ENCODE assay signal across 15 mouse cellular contexts in genomic region chr2:19743467-19743866, GRCm38 (mm10).
DNase-seq lines count a peak whose midpoint lies in the region; ATAC-seq and TF ChIP-seq lines count a peak whose summit lies in the region.
"Had no signal": no experiment of that assay in that cellular context is flagged by ENCODE, and none has a peak within 500 bp of the region (broad histone marks: within the 10 kb centered on the region; RNA-seq: fewer than 3 reads in every experiment).

No protein-coding gene starts in this region.

- no peaks in the 10 kb centered on the region for H3K9me3 ChIP-seq in hindbrain, postnatal 0 days (ENCODE audit: low read length)
- H3K9me3 ChIP-seq in hindbrain, embryonic 10.5 days = 0 out of 2 replicates have a peak, but pooled peaks cover 2% of the 10 kb centered on the region
- peaks cover 8% of the 10 kb centered on the region; the same call in 1 of the 2 replicates for H3K9me3 ChIP-seq in embryonic facial prominence, embryonic 14.5 days (ENCODE audit: control insufficient read depth, low read length)

- no peak overlapping the region for H3K4me2 ChIP-seq in hindbrain, postnatal 0 days (ENCODE audit: low read depth, low read length)
- no peak overlapping the region for H3K4me2 ChIP-seq in embryonic facial prominence, embryonic 14.5 days (ENCODE audit: low read depth, low read length)
- H3K4me2 ChIP-seq: limb, embryonic 13.5 days had no signal

- H3K36me3 ChIP-seq in hindbrain, postnatal 0 days (ENCODE audit: insufficient read depth, low read length) = no peaks in the 10 kb centered on the region
- H3K36me3 ChIP-seq in hindbrain, embryonic 10.5 days = no peaks in the 10 kb centered on the region
- H3K36me3 ChIP-seq in embryonic facial prominence, embryonic 14.5 days (ENCODE audit: control insufficient read depth, insufficient read depth, low read length) = no peaks in the 10 kb centered on the region
- H3K36me3 ChIP-seq: limb, embryonic 13.5 days had no signal

- no peak overlapping the region for H3K4me3 ChIP-seq in hindbrain, postnatal 0 days (ENCODE audit: low read length)
- no peak overlapping the region for H3K4me3 ChIP-seq in hindbrain, embryonic 10.5 days
- H3K4me3 ChIP-seq in embryonic facial prominence, embryonic 14.5 days (ENCODE audit: low read depth, low read length) = no peak overlapping the region
- H3K4me3 ChIP-seq: limb, embryonic 13.5 days had no signal

- H3K27ac ChIP-seq in hindbrain, postnatal 0 days = no peak overlapping the region
- H3K27ac ChIP-seq in hindbrain, embryonic 10.5 days = no peak overlapping the region
- no peak overlapping the region for H3K27ac ChIP-seq in embryonic facial prominence, embryonic 14.5 days (replicated peaks; ENCODE audit: low read depth, low read length)
- H3K27ac ChIP-seq: limb, embryonic 13.5 days; liver, embryonic 14.5 days had no signal

- H3K27me3 ChIP-seq in hindbrain, postnatal 0 days (ENCODE audit: insufficient read depth, low read length) = no peaks in the 10 kb centered on the region
- no peaks in the 10 kb centered on the region for H3K27me3 ChIP-seq in hindbrain, embryonic 10.5 days (ENCODE audit: insufficient read depth, poor library complexity, severe bottlenecking)
- no peaks in the 10 kb centered on the region for H3K27me3 ChIP-seq in embryonic facial prominence, embryonic 14.5 days (replicated peaks; ENCODE audit: control insufficient read depth, insufficient read depth, low read length)
- H3K27me3 ChIP-seq: limb, embryonic 13.5 days; Patski had no signal

- no peak overlapping the region for H3K9ac ChIP-seq in hindbrain, postnatal 0 days (replicated peaks; ENCODE audit: low read length)
- H3K9ac ChIP-seq in embryonic facial prominence, embryonic 14.5 days (ENCODE audit: low read depth, low read length) = no peak overlapping the region
- H3K9ac ChIP-seq: limb, embryonic 13.5 days; liver, embryonic 14.5 days had no signal

- DNase-seq in cerebellum, postnatal 36 days = peak; percentile 14 to 32
- no peak for DNase-seq in cerebellum, adult 8-10 months
- peak; percentile 76 for DNase-seq in hindbrain, postnatal 0 days (ENCODE audit: low spot score)
- no peak for DNase-seq in hindbrain, embryonic 10.5 days (ENCODE audit: low spot score)
- DNase-seq in brain, adult 2 months (ENCODE audit: low read depth, low spot score) = peak; percentile 36
- peak; percentile 39 for DNase-seq in embryonic facial prominence, embryonic 14.5 days (ENCODE audit: low spot score)
- DNase-seq in gastrocnemius, postnatal 4 days (ENCODE audit: low spot score in 2 of 2) = no peak
- DNase-seq: adrenal gland, postnatal 25 days; gastrocnemius, postnatal 14 days; kidney, adult 18-20 months; kidney, postnatal 14 days had no signal

- no peaks in the 10 kb centered on the region for H3K4me1 ChIP-seq in hindbrain, postnatal 0 days (ENCODE audit: insufficient read depth, low read length)
- H3K4me1 ChIP-seq in hindbrain, embryonic 10.5 days (replicated peaks) = no peaks in the 10 kb centered on the region
- H3K4me1 ChIP-seq in embryonic facial prominence, embryonic 14.5 days (ENCODE audit: control insufficient read depth, insufficient read depth, low read length) = no peaks in the 10 kb centered on the region

- peak; percentile 72; the same call in 1 of the 2 replicates for ATAC-seq in hindbrain, postnatal 0 days
- no peak for ATAC-seq in embryonic facial prominence, embryonic 14.5 days (ENCODE audit: low read depth)
- ATAC-seq: activated CD4-positive, CD25-positive, alpha-beta regulatory T cell, adult 4 months; Patski had no signal

- WGBS in hindbrain, postnatal 0 days = 50% methylated on average over 4 of the region's 4 CpGs
- WGBS in hindbrain, embryonic 10.5 days = 77% methylated on average over 4 of the region's 4 CpGs
- 23% methylated on average over 4 of the region's 4 CpGs for WGBS in embryonic facial prominence, embryonic 14.5 days

- no peak for TF ChIP-seq CTCF in hindbrain, postnatal 0 days (IDR thresholded peaks at IDR 0.05; ENCODE audit: low read depth)

Comparison
In these comparisons a context has a peak if more than half of its experiments do, and no peak if none do; other contexts are left out.
1. DNase-seq: peak in cerebellum, postnatal 36 days (2 of 2), hindbrain, postnatal 0 days (single experiment), brain, adult 2 months (single experiment) and embryonic facial prominence, embryonic 14.5 days (single experiment); none in cerebellum, adult 8-10 months (single experiment), hindbrain, embryonic 10.5 days (single experiment) and gastrocnemius, postnatal 4 days (0 of 2).